Mouse (Mus musculus) right cerebral cortex, postnatal 25 days (tissue): ENCODE results near the gene Bcl11b.

Experiments
- DNase-seq: peaks from one replicate; pipeline ENCODE4 v3.0.0; 2022

Bcl11b gene

DNA sequence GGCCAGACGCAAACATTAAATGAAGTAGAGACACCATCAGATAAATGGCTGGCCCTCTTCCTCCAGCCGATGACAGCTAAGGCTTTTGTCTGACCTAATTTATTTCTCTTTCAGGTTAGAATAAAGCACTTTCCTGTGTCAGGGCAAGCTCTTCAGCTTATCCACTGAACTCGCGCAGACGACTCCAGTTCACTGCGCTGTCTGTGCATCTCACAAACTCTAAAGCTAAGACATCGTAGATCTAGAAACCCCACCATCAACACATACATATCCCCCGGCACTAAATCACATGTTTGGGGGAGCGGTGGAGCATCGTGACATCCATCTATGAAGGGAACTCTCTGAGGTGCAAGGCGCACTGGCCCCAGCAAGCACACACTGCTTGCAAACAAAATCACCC is 5.5 kb downstream of the Bcl11b start:
- no peak for DNase-seq

DNA sequence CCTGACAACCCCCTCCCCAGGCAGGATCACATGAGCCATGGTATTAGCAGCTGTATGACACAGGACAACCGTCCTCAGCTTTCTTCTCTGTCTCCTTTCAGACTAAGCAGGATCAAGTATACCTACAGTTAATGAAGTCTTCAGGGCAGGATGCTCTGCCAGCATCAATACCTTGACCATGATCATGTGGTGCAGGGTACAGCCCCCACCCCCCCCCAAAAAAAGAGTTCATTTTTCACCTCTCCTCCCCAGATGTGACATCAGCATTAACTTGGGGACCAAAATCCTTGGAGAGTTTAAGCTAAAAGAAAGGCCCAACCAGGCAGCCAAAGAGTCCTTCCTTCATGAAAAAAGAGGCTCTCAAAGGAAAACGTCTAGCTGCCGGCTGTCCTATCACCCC is 6.2 kb downstream of the Bcl11b start:
- no peak for DNase-seq

DNA sequence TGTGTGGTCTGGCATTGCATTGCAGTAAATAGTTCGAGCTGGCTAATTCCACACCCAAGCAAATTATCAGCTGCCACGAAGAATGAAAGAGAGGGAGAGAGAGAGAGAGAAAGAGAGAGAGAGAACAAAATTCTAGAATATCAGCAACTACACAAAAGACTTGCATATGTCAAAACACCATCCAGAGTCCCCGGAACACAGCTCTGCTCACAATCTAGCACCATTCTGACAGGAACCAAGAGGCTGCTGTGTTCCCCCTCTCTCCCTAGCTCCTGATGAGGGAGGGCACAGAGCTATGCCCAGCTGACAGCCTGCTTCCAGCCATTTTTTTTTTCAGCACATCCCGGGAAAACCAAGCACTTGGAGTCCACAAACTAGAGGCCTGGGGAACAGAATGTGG is 6.6 kb downstream of the Bcl11b start:
- no peak for DNase-seq

DNA sequence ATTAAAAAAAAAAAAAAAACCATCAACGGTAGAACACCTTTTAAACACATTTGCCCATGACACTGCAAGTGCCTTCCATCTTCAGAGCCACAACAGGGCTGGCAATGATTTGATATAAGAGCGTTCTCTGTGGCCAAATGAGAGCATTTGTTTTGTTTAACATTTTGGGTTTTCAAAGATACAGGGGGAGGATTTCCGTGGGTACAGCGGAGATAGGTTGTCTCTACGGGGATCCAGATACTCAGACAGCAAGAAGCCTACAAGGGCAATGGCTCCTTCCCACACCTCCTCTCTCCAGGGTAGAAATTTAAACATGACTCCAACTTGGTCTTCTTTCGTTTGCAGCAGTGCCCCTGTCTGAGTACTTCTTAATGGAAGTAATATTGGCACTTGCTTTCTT is 7.2 kb downstream of the Bcl11b start:
- DNase-seq, result no peak

DNA sequence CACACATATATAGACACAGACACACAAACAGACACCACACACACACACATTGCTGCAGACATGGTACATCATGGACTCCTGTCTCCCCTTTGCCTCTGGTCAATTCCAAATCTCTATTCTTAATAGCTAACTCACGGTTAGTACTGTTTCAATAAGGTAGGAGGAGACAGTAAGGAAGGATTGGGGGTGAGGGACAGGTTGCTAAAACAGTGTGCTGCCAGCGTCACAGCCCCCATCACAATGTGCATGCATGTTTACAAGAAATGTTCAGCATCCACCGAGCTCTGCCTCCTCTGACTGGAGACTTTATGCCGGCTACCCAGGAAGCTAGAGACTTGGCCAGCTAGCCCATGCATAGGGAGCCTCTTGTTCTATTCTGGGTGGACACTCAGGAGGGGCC is 9.0 kb downstream of the Bcl11b start:
- DNase-seq, result no peak

DNA sequence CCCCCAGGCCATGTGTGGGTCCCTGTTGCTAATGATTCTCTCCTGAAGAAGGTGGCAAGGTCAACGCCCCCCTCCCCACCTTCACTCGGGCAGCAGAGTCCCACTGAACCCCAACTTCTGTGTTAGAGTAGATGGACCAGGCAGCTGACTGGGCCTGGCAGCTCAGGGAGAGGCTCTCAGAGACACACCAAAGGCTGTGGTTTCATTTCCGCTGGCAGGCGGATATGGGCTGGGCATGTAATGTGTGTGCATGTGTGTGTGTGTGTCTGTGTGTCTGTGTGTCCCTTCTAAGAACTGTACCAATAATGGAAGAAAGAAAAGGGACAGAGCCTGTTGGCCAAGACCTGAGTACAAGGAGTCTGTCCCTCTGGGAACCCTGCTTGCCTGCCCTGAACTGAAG is 10.4 kb downstream of the Bcl11b start:
- no peak for DNase-seq

DNA sequence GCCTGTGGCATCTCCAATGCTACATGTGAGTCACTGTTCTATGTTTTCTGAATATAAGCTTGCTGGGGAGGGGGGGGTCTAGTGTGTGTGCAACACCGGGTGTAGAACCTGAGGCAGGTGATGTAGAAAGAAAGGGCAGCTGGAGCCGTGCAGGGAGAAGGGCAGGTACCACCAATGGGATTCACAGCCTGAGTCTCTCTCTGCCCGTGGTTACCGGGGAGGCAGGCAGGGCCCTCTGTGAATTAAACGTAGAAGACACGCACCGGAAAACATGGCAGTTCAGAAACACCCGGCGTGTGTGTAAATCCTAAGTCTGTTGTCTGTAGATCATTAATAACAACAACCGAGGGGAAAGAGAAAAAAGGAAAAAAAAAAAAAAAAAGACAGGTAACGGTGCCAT is 12.2 kb downstream of the Bcl11b start:
- DNase-seq, result no peak

DNA sequence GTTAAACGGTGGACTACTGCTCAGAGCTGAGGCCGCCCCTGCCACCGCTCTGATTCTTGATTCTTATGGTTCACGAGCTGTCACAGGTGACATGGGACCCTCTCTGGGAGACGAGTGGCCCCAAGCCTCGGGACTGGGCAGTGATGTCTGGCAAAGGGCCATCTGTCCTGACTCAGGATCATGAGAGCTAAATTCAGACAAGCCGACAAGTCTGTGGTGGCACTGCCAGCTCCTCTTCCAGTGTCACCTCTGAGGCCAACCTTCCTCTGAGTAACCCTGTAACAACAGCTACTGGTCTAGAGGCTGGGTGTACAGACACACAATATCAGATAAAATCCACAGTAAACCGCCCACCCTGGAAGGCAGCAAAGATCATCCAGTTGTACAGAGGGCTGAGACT is 20.2 kb downstream of the Bcl11b start:
- DNase-seq, result no peak

DNA sequence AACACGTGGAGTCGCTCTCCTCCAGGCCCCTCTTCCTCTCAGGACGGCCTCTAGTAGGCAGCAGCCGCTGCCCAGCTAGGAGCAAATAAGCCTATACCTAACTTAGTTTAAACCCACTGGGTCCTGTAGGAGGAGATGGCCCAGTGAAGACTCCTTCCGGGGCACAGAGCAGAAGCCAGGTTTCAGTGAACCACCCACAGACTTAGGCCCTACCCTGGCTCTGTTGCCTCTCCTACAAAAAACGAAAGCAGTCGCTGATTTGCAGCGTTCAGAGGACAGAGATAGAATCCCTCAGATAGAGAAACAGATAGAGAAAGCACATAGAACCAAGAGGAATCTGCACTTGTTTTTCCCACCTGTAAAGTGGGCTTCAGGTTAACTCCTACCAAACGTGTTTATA is 21.1 kb downstream of the Bcl11b start:
- no peak for DNase-seq

DNA sequence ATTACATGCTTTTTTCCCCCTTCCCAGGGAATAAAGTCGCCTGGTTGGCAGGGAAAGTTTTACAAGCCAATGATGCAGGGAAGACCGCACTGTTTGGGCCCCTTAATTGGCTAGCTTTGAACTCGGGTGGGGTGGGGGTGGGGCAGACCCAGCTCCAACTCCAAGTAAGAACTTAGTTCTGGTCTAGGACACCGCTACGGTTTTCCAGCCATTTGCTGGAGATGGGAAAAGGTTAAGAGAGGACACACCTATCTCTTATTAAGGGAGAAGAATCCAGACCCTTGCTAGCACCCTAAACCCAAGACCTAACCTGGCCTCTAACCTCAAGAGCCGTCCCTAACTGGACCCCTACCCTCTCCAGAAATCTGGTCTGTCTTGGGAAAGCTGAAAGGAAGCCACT is 22.2 kb downstream of the Bcl11b start:
- DNase-seq, result no peak

DNA sequence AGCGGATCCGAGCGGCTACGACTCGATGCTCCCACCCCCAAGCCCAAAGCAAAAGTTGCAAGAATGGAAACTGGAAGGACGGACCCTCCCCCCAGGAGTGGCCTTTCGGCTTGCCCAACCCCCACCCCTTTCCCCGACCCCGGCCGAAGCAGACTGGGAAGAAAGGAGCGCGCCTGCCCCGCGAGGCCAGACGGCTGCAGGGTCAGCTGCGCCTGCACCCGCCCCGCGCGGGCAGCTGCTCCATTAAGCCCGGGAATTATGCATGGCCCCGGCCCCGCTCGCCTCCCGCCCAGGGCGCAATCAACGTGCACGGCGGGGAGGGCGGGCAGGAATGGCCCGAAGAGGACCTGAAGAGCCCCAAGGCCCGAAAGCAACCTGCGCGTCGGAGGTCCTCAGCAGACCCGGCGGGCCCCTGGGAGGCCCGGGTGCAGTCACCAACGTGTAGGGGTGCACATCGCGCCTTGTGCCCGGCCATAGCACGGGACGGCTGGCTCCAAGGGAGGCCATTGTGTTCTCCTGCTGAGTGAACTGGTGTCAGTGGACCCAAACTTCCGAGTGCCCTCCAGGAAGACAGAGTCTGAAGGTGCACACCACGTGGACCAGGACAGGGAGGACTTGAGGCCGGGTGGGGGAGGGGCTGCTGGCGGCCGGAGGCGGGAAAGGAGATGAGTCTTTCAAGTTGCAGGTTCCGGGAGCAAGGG is 23.0 kb downstream of the Bcl11b start:
- no peak for DNase-seq

DNA sequence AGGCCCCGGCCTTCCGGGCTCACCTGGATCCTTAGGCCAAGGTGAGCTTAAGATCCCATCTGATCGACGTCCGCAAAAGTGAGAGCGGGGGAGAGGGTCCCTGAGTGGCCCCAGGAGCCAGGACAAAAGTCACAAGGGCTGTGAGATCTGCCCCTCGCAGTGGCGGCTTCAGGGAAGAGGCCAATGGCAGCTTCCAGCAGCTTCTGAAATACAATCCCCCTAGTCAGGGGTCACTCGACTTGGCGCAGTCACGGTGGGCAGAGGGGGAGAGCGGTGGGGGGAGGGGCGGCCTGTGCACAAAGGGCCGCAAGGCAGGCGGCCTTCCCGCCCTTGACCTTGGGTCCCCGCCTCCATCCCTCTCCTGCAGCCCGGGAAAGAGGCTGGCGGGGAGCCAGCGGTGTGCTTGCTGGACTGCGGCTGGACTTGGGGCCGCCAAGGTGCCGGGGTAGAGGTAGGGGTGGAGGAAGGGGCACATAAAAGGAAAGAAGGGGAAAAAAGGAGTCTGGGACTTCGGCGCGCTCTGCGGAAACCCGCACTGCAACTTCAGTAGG is 23.6 kb downstream of the Bcl11b start:
- DNase-seq, result no peak

DNA sequence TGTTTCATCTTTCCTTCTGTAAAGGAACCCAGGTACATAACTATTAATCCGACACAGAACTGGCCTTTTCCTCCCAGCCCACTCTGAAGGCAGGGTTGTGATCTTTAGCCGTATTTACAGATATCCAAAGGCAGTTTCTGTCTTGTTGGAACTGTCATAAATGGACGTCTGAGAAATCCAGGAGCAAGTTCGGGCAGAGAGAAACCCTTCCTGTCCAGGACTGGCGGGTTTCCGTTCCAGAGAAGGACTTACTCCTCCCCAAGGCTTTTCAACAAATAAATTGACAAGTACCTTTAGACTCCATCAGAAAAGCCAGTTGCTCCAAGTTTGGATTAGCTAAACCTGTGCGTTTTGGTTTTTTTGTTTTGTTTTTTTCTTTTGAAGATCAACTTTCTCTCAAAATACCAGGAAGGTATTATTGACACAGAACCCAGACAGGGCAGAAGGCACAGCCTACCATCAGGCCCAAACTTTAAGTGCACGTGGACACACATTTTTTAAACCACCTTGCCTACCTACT is 24.6 kb downstream of the Bcl11b start:
- DNase-seq, result no peak

DNA sequence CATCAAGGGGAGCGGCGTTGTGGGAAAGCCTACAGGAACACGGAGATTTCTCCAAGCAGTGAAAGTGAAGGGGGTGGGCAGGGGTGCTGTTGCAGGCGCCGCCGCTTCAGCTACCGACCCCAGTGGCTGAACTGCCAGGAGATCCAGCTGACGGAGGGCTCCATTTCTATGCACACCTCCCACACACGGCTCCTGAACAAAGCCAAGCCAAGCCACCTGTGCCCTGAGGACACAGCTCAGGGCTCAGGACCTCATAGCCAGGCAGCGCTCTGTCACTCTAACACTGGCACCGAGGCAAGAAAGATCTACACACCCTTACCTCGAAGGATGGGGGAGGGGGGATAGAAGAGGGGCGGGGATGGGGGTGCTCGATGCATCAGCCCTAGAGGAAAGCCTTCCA is 25.3 kb downstream of the Bcl11b start:
- no peak for DNase-seq

DNA sequence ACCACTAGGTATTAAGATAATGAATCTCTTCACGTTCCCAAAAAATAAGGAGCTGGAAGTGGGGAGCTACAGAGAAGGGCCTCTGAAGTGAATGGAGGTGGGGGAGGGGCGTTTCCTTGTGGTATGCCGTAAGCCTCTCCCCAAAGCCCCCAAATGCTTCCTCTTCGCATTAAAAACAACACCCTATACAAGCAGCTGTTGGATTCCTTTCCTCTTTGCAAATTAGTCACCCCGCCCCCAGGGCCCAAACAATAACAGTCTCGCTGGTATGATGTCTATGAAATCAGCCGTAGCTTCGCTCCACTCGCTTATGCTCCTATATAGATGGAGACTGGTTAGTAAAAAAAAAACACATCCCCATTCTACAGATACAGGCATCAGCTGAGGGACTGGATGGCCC is 25.9 kb downstream of the Bcl11b start:
- DNase-seq, result no peak

DNA sequence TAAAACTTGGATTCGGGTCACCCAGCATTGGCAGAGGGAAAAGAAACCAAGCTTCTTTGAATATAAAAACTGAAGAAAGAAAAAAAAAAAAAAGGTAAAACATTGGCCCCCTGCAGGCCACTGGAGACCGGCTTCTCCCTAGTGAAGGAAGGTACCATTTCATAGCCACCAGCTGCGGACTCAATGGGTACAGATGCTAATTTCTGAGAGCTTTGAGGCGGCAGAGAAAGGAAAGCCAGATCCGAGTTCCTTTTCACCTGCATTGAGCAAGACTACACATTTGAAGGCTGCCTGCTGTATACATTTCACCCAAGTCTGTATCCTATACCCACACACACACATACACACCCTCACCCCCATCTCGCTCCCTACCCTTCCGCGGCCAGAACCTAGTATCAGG is 26.3 kb downstream of the Bcl11b start:
- DNase-seq, result no peak

DNA sequence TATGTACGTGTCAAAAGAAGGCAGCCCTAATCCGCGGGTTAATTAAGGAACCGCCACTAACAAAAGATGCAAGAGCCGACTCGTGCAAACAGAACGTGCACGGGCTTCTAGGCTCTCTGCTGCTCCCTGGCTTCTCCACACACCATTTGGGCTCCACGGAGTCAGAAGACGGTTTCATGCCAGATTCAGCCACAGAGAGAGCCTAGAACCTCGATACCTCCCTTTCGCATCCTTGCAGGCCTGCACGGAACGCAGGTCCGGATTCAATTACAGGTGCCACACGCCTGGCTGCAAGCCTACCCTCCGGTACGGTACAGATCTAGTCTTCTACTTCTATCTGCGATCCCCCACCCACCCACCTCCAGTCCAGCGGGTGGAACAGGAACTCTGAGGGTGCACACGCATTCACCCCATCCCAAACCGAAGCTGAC is 26.8 kb downstream of the Bcl11b start:
- DNase-seq, result no peak

DNA sequence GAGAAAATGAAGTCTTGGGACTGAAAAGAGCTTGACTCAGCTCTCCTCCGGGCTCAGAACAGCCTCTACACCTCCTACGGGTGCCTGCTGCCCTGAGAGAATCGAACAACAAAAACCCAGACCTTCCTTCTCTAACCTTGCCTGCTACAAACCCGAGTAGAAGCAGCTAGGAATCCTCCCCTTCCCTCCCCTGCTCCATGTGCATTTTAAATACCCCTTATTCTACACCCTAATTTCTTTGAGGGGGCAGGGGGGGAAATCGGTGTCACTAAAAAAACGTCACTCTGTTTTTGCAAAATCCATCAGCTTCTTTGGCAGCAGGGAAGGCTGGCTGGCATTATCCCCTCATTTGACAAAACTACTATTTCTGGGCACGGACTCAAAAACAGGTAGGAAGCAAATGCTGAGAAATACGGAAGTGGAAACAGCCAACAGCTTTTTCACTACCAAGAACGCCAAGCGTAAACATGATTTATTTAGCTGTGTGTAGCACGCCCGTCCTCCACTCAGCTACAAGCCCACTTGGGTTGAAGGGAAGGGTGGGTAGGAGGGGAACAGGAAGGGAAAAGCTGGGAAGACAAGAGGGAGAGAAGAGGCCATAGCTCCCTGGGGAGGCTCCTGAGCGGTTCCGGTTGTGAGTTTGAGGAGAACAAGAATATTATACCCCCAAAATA is 27.4 kb downstream of the Bcl11b start:
- no peak for DNase-seq

DNA sequence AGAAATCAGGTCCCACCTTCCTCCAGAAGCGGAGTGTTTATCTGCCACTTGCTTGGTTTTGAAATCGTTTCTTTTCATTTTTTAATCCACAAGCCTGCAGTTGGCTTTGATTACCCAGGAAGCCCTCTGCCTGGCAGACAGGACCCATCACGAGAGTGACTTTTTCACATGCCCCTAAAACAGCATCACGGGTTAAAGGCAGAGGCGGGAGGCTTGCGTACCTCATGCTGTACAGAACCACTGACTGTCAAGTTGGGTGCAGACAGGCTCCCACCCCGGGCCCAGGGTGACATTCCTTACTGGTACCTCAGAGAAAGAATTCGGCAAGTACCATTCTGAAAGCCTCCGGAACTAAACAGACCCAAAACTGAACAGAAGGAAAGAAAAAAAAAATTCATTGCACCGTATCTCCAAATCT is 27.9 kb downstream of the Bcl11b start:
- DNase-seq, result no peak

DNA sequence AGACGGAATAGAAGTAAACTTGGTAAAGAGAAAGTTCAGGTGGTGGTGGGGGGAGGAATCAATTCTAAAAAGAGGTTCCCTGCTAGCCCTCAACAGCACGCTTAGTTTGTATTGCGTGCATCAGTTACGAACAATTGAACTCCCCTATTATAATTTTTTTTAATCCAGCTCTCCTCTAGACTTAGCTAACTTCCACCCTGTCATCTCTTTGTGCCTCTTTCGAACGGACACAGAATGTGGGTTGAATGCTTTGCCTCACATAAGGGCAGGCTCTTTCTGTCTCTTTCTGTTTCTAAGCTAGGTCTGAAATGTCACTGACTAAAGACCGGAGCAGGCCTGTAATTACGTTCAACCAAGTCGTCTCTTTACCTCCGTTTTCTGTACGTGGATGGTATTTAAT is 28.9 kb downstream of the Bcl11b start:
- no peak for DNase-seq

DNA sequence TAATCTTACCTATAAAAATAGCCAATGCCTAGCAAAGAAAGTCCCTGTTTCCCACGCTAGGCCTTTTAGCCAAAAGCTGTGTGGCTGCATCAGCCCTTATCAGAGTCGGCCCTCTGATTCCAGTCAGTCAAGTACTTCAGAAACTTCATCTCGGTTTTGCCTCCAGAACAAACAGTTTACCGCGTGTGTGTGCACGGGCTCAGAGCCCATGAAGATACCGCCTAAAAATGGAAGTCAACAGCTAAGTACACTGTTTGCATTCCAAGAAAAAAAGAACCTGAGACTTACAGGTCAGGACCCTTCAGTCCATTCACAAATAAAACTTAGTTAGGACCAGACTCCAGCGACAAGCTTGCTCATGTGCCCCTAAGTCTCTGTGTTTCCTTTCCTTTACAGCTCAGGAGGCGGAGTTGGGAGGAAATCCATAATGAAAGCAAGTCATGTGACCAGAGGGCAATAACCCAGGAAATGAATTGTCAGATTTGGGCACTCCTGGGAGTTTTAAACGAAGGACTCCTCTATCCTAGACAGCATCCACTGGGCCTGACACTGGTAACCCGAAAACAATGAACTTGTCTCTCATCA is 29.8 kb downstream of the Bcl11b start:
- DNase-seq, result no peak

DNA sequence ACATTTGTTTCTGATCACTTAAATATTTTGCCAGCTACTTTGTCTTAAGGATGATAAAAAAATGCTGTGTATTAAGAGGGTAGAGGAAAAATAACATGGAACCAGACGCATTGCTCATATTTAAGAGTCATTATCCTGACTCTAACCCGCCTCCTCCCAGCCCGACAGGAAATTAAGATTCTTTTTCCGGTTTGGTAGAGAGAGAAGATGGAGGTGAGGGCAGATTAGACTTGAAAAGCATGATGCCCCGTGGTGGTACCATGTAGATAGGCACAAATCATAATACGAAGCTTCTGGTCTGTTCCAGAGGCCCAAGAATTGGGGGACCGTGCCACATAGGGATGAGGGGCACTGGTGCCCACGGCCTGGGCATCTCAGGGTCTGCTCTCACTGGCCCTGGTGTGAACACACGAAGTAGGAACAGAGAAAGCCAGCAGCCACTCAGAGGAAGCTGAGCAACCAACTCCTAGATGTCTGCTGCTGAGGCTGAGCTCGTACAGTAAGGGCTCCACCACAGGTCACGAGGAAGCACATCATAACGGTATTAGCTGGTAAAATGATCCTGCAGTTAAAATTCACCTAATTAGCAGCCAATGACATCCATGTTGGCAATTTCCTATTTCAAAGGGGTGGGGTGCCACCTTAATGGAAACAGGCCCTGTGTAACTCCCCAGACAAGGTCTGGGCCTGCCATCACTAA is 32.2 kb downstream of the Bcl11b start:
- DNase-seq, result no peak

DNA sequence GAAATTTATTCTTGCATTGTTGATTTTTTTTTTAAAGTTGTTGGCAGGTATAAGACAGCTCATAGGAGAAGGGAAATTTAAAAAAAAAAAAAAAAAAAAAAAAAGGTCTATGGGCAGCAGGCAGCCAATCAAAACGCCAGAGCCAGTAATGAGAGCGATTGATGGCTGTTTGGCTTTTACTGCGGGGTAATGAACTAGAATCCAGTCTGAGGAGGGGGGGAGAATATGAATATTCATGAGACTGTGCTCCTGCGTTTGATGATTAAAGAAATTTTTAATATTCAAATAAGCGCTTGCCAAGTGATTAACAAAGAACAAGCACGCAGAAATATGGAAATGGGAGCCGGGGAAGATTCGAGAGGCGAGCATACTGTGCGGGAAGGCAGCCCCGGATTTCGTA is 32.8 kb downstream of the Bcl11b start:
- DNase-seq, result no peak
